Mouse (Mus musculus): ENCODE data around the gene Actl6b.

DNA sequence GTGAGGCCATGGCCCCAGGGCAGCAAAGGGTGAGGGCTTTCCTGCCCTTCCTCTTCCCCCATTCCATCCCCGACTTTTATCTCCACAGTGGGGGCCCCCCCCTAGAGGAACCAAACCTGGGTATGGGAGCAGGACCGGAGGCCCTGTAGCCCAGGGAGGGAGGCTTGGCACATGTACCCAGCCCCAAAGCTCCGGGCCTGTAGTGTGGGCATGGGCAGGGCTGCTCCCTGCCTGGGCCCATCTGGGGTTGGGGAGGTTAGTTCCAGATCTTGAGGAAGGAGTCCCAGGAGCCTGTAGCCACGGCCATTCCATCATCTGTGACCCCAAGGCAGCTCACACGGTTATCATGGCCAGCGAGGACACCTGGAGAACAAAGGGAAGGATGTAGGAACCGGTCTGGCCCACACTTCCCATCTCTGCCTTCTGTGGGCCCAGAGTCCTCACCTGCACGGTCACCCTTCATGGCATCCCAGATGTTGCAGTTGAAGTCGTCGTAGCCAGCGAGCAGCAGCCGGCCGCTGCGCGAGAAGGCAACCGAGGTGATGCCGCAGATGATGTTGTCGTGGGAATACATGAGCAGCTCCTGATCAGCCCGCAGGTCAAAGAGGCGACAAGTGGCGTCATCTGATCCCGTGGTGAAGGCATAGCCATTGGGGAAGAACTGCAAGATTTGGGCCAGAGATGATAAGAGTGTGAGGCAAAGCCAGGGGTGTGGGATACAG lies 24.9 kb upstream of the Actl6b start:
- TF ChIP-seq CTCF (IDR thresholded peaks at IDR 0.05; ENCODE audit: control insufficient read depth, insufficient read depth, insufficient replicate concordance, low read depth, low read length) (no peak), POLR2A (IDR thresholded peaks at IDR 0.05; ENCODE audit: control insufficient read depth, low read depth, low read length) (no peak)

Measured in testis, adult 2 months (tissue).